Mouse (Mus musculus) testis, adult 2 months (tissue): ENCODE measurements around the gene Plin4.

Source experiments
- CTCF ChIP-seq: fragments of 200-500 bp; IDR thresholded peaks from 2 replicates; pipeline ENCODE4 v1.5.1; 2012; ENCODE audit warnings: low read depth, mild to moderate bottlenecking, inconsistent platforms, low read length, moderate library complexity; ENCODE audit not compliant: control insufficient read depth, insufficient read depth, insufficient replicate concordance
- POLR2A ChIP-seq: fragments of 200-500 bp; IDR thresholded peaks from 2 replicates; pipeline ENCODE4 v1.6.1; 2012; ENCODE audit warnings: low read depth, mild to moderate bottlenecking, inconsistent platforms, low read length, moderate library complexity; ENCODE audit not compliant: control insufficient read depth

DNA sequence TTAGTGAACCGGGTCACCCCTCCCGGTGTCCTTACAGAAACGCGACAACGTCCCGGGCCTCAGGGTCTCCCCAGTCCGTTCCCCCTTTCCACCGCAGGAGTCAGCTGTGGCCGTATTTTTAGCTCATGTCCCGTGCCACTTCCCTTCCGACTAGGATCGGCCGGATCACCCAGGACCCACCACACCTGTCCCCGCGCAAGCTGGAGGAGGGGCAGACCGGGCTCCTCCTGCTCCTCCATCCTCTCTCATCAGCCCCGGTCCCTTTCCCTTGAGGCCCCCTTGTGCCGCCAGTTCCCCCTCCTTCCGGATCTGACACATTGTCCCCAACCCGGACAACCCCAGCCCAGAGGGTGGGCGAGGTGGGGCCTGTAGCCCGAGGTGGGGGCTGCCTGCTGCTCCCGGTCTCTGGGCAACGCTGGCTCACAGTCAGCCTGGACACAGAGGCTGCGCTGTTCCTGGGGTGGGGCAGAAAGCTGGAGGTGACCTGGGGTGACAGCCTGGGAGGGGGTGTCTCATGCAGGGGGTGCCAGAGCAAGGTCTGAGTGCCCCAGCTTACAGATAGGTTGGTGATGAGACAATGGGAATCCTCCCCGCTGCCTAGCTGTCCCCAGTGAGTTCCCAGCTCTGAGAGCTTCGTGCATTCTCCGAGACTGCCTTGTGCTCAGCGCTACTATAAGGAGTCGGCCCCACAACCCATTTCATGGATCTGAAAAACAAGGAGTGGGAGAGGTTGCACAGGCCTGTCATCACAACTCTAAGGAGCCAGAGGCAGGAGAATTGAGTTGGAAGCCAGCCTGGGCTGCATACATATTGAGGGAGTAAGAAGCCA, 39.4 kb upstream of the Plin4 start:
- TF ChIP-seq POLR2A, result no peak
- TF ChIP-seq CTCF, result no peak
